Mouse (Mus musculus) ES-E14 (cell line): ENCODE data around the gene Gm10645. TPM values are rescaled to one million over a fixed set of nuclear protein-coding genes. Genes with fewer than 3 reads are reported as not detected.

Experiments
- DNase-seq: peaks from one replicate; pipeline ENCODE4 v3.0.0-alpha.2; 2013; ENCODE audit warnings: low read depth, low spot score
- H3K27ac ChIP-seq: 2 replicates; pipeline ENCODE4 v1.5.1; 2012; ENCODE audit warnings: low read depth, mild to moderate bottlenecking, low read length, moderate library complexity, mixed read lengths; ENCODE audit not compliant: poor library complexity, insufficient read depth, severe bottlenecking
- H3K36me3 ChIP-seq: 2 replicates; pipeline ENCODE4 v1.6.1; 2012; ENCODE audit warnings: mild to moderate bottlenecking, low read length, moderate library complexity, mixed read lengths; ENCODE audit not compliant: control insufficient read depth, poor library complexity, insufficient read depth, severe bottlenecking
- H3K4me1 ChIP-seq, 2 experiments: fragments of 150-350 bp in 1 of 2; sonication (generic) in 1 of 2; 2 replicates each; pipeline ENCODE4 v1.6.1; 2012; ENCODE audit warnings: low read length in 2 of 2, mild to moderate bottlenecking in 1 of 2, mixed read lengths in 1 of 2; ENCODE audit not compliant: control insufficient read depth in 2 of 2, insufficient read depth in 2 of 2, poor library complexity in 1 of 2
- H3K4me3 ChIP-seq, 2 experiments: fragments of 150-350 bp in 1 of 2; sonication (generic) in 1 of 2; 2 replicates each; pipeline ENCODE4 v1.5.1; 2012; ENCODE audit warnings: low read length in 2 of 2, low read depth in 1 of 2, mild to moderate bottlenecking in 1 of 2, mixed read lengths in 1 of 2; ENCODE audit not compliant: insufficient read depth in 1 of 2, poor library complexity in 1 of 2, severe bottlenecking in 1 of 2
- H3K9ac ChIP-seq: 2 replicates; pipeline ENCODE4 v1.6.1; 2012; ENCODE audit warnings: low read depth, mild to moderate bottlenecking, low read length, mixed read lengths; ENCODE audit not compliant: poor library complexity, insufficient read depth, severe bottlenecking
- H3K9me3 ChIP-seq: fragments of 150-350 bp; sonication (generic); 2 replicates; pipeline ENCODE4 v1.6.1; 2012; ENCODE audit warnings: low read depth, mild to moderate bottlenecking, low read length; ENCODE audit not compliant: control insufficient read depth, insufficient read depth
- CHD2 ChIP-seq: IDR thresholded peaks from 2 replicates; pipeline ENCODE4 v1.6.1; 2014; ENCODE audit warnings: mild to moderate bottlenecking, low read depth, low read length, inconsistent platforms
- HCFC1 ChIP-seq: IDR thresholded peaks from 2 replicates; pipeline ENCODE4 v1.6.1; 2012; ENCODE audit warnings: low read length, inconsistent platforms, borderline replicate concordance; ENCODE audit not compliant: insufficient read depth
- MAFK ChIP-seq: IDR thresholded peaks from 2 replicates; pipeline ENCODE4 v1.6.1; 2014; ENCODE audit warnings: mild to moderate bottlenecking, low read depth, low read length, inconsistent platforms; ENCODE audit not compliant: insufficient read depth
- ZC3H11A ChIP-seq: IDR thresholded peaks from 2 replicates; pipeline ENCODE4 v1.6.1; 2012; ENCODE audit warnings: low read depth, mild to moderate bottlenecking, inconsistent platforms, low read length, borderline replicate concordance
- ZNF384 ChIP-seq: IDR thresholded peaks from 2 replicates; pipeline ENCODE4 v1.6.1; 2012; ENCODE audit warnings: low read depth, low read length, inconsistent platforms
- in situ Hi-C, 2 experiments: fragments of 600-800 bp; cut with MboI; formaldehyde crosslinking; loops; one replicate each; pipeline ENCODE4 v1.15.1; 2025; ENCODE audit warnings: low sequenced_read_pairs in 2 of 2, inconsistent platforms in 1 of 2; ENCODE audit not compliant: unreplicated experiment in 2 of 2
- total RNA-seq: library from RNA; depleted of rRNA; stranded (reverse); fragments of 300-350 nt; gene quantifications from 2 replicates; pipeline ENCODE4 v1.2.3, GENCODE M21; 2012

The Gm10645 gene
- total RNA-seq, 1 experiment = 0.58 TPM

DNA sequence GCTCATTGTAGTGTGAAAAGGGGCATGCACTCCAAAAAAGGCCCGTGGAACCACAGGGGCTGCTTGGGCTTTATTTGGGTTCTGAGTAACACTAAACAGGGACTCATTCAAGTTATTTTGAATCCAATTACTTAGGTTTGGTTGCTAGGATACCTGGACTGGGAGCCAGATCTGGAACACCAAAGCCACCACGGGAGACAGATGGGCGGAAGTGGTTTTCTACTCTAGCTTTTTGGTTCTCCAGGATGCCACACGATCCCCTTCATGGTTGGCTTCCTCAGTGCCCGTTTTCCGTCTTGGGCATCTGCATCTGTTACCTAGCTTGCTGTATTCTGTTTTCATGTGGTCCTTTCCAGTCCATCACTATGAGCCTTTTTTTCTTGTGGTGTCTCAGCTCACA lies 30.1 kb upstream of the Gm10645 start:
- Histone ChIP-seq H3K9ac (no peak overlapping the region), H3K27ac (no peak overlapping the region), H3K9me3 (no peaks in the 10 kb centered on the region), H3K36me3 (peaks cover 3% of the 10 kb centered on the region; the same call in 1 of the 2 replicates), H3K4me3 (no peak overlapping the region), H3K4me1 (no peaks in the 10 kb centered on the region)
- TF ChIP-seq MAFK = no peak
- no peak for TF ChIP-seq ZC3H11A
- no peak for TF ChIP-seq CHD2
- no peak for TF ChIP-seq HCFC1
- no peak for TF ChIP-seq ZNF384
- in situ Hi-C loops = no loop called here
- no peak for DNase-seq

GRCm38 (mm10) chr8:83189538-83190095 lies 23.6 kb upstream of the Gm10645 start:
- in situ Hi-C loops = no loop called here
- no peak for DNase-seq
- no peak overlapping the region for H3K9ac ChIP-seq
- H3K36me3 ChIP-seq = no peaks in the 10 kb centered on the region
- peaks cover 0 to 1% of the 10 kb centered on the region in 2 experiments; a peak in 1 of 4 replicates for H3K4me1 ChIP-seq
- TF ChIP-seq CHD2 (no peak), ZNF384 (no peak), ZC3H11A (no peak), MAFK (no peak), HCFC1 (no peak)
- H3K9me3 ChIP-seq = no peaks in the 10 kb centered on the region
- H3K27ac ChIP-seq = no peak overlapping the region
- H3K4me3 ChIP-seq = no peak overlapping the region

- no peak for DNase-seq
- in situ Hi-C loops = no loop called here
Measured at GRCm38 (mm10) chr8:83187363-83187962, 21.5 kb upstream of the Gm10645 start.

DNA sequence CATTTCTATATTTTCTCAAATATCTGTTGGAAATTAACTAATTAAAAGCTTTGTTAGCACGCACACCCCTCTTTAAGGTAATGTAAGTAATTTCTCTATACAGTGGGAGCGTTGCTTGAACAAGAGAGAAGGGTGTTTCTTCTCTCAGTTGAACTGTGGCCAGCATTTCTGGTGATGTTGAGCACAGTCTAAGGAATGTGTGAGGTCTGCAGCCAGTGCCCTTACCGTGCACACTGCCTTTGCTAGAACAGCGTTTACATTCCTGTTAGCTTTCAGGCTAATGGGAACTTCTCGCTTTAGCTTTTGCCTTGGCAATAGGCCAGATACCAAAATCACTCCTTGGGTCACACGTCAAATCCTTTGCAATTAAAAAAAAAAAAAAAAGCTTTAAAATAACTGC lies 20.4 kb upstream of the Gm10645 start:
- no peak for TF ChIP-seq CHD2
- DNase-seq = no peak
- no peak overlapping the region for H3K27ac ChIP-seq
- H3K4me3 ChIP-seq = no peak overlapping the region
- H3K4me1 ChIP-seq = peaks cover 0 to 1% of the 10 kb centered on the region in 2 experiments; a peak in 1 of 4 replicates
- in situ Hi-C loops = no loop called here
- no peaks in the 10 kb centered on the region for H3K36me3 ChIP-seq
- H3K9ac ChIP-seq = no peak overlapping the region
- H3K9me3 ChIP-seq = no peaks in the 10 kb centered on the region

More at GRCm38 (mm10) chr8:83187363-83187962, 21.5 kb upstream of the Gm10645 start:
- no peaks in the 10 kb centered on the region for H3K9me3 ChIP-seq
- TF ChIP-seq ZNF384 (no peak), CHD2 (no peak), ZC3H11A (no peak), HCFC1 (no peak), MAFK (no peak)
- H3K36me3 ChIP-seq = no peaks in the 10 kb centered on the region
- no peak overlapping the region for H3K9ac ChIP-seq
- H3K4me3 ChIP-seq = no peak overlapping the region
- no peak overlapping the region for H3K27ac ChIP-seq
- peaks cover 0 to 1% of the 10 kb centered on the region in 2 experiments; a peak in 1 of 4 replicates for H3K4me1 ChIP-seq
